Mouse (Mus musculus): ENCODE data around the gene Camk2g.

GRCm38 (mm10) chr14:20784708-20785107 lies 9.2 kb downstream of the Camk2g start:
- TF ChIP-seq POLR2A (IDR thresholded peaks at IDR 0.05; ENCODE audit: insufficient read depth, low read length) (no peak), CTCF (IDR thresholded peaks at IDR 0.05; ENCODE audit: low read depth, low read length) (no peak)
